Mouse (Mus musculus) left cerebral cortex, adult 2 months (tissue): Measurements from ENCODE around the gene Hist1h3d. TPM values are rescaled to one million over a fixed set of nuclear protein-coding genes. Genes with fewer than 3 reads are reported as not detected.

ENCODE experiments used
- DNase-seq, 2 experiments: peaks; one replicate each; pipeline ENCODE4 v3.0.0; 2021 to 2022; ENCODE audit warnings: low spot score in 2 of 2, mixed read lengths in 1 of 2; ENCODE audit errors: extremely low spot score in 1 of 2
- H3K27ac ChIP-seq: fragments of 200-600 bp; 2 replicates; pipeline ENCODE4 v1.8.1; 2022
- H3K4me3 ChIP-seq: fragments of 200-600 bp; 2 replicates; pipeline ENCODE4 v1.8.1; 2022
- CTCF ChIP-seq: fragments of 200-600 bp; IDR thresholded peaks from 2 replicates; pipeline ENCODE4 v1.8.1; 2022; ENCODE audit warnings: antibody characterized with exemption, mild to moderate bottlenecking, moderate library complexity
- intact Hi-C: fragments of 180-260 bp; cut with DNase I; formaldehyde crosslinking; loops from one replicate; pipeline ENCODE4 v1.15.1; 2025
- microRNA-seq, 2 experiments: library from miRNA; unstranded; fragments of <30 nt; microRNA quantifications; one replicate each; pipeline ENCODE4 v1.2.0; 2021
- total RNA-seq, 2 experiments: library from RNA; stranded (reverse); gene quantifications; 2 replicates each; pipeline ENCODE4 v1.2.3; 2021

The Hist1h3d gene
- total RNA-seq, 2 experiments from 2014 or later = 6.9 to 9.9 TPM

GRCm38 (mm10) chr13:23605052-23605451 lies 29.5 kb downstream of the Hist1h3d start:
- Histone ChIP-seq H3K4me3 (no peak overlapping the region), H3K27ac (no peak overlapping the region)
- no peak for TF ChIP-seq CTCF
- intact Hi-C loops = no loop called here
- no peak for DNase-seq

GRCm38 (mm10) chr13:23609209-23609608 lies 33.6 kb downstream of the Hist1h3d start:
- DNase-seq = no peak
- H3K27ac ChIP-seq = no peak overlapping the region
- intact Hi-C loops = no loop called here
- no peak overlapping the region for H3K4me3 ChIP-seq
- TF ChIP-seq CTCF = no peak

- Histone ChIP-seq H3K27ac (no peak overlapping the region), H3K4me3 (no peak overlapping the region)
- DNase-seq = no peak
- intact Hi-C loops = no loop called here
- TF ChIP-seq CTCF = no peak
Observed at GRCm38 (mm10) chr13:23609844-23610243, 34.3 kb downstream of the Hist1h3d start.

GRCm38 (mm10) chr13:23610393-23610792 lies 34.8 kb downstream of the Hist1h3d start:
- no peak for DNase-seq
- H3K27ac ChIP-seq = no peak overlapping the region
- intact Hi-C loops = no loop called here
- no peak for TF ChIP-seq CTCF
- H3K4me3 ChIP-seq = no peak overlapping the region

GRCm38 (mm10) chr13:23611638-23612037 lies 36.1 kb downstream of the Hist1h3d start:
- Histone ChIP-seq H3K4me3 (no peak overlapping the region), H3K27ac (no peak overlapping the region)
- DNase-seq = no peak
- TF ChIP-seq CTCF = no peak
- intact Hi-C loops = no loop called here

- DNase-seq = no peak
- peak overlapping the region; percentile 76 for H3K4me3 ChIP-seq
- TF ChIP-seq CTCF = no peak
- intact Hi-C loops = loop anchor here (2.0 to 10.0 kb wide), 6 partner anchors 33 to 1909 kb away; partner anchors contain the start of genes Hist1h1b, Hist1h1c, Hist1h1t and Hist1h2an
- peak overlapping the region; percentile 90 for H3K27ac ChIP-seq
Observed at GRCm38 (mm10) chr13:23620056-23620732, 44.6 kb downstream of the Hist1h3d start.

GRCm38 (mm10) chr13:23620733-23621531 lies 45.4 kb downstream of the Hist1h3d start, which contains the start of gene Hist1h2be:
Gene Hist1h2be, minus strand, starts transcription at chr13:23621124.
- intact Hi-C loops = loop anchor here (1.0 to 10.0 kb wide), 8 partner anchors 34 to 1910 kb away; partner anchors contain the start of genes Hist1h1b, Hist1h1c, Hist1h1t and Hist1h2an
- no peak for TF ChIP-seq CTCF
- H3K4me3 ChIP-seq = peak within 1 kb of the TSS; percentile 76
- DNase-seq = peak; percentile 52 to 61
- H3K27ac ChIP-seq = peak within 1 kb of the TSS; percentile 90

- intact Hi-C loops = loop anchor here (1.0 to 10.0 kb wide), 9 partner anchors 35 to 1911 kb away; partner anchors contain the start of genes Hist1h1b, Hist1h1c, Hist1h1t and Hist1h2ak
- TF ChIP-seq CTCF = no peak
- Histone ChIP-seq H3K4me3 (peak overlapping the region; percentile 76), H3K27ac (peak overlapping the region; percentile 90)
- DNase-seq = peak; percentile 54 to 69
Observed at GRCm38 (mm10) chr13:23621532-23622174, 46.1 kb downstream of the Hist1h3d start.

- peak; percentile 86 to 88 for DNase-seq
- peak within 1 kb of the TSS; percentile 76 for H3K4me3 ChIP-seq
- peak within 1 kb of the TSS; percentile 90 for H3K27ac ChIP-seq
- intact Hi-C loops = loop anchor here (2.0 to 10.0 kb wide), 4 partner anchors 75 to 1869 kb away; partner anchors contain the start of genes Hist1h1b, Hist1h1c, Hist1h1t and Hist1h2ak
Observed at GRCm38 (mm10) chr13:23622175-23622671, 46.7 kb downstream of the Hist1h3d start, which contains the start of gene Hist1h1e. Gene Hist1h1e, minus strand, starts transcription at chr13:23622558.

GRCm38 (mm10) chr13:23622861-23623450 lies 47.4 kb downstream of the Hist1h3d start:
- DNase-seq = no peak
- H3K4me3 ChIP-seq = peak overlapping the region; percentile 76
- TF ChIP-seq CTCF = no peak
- H3K27ac ChIP-seq = peak overlapping the region; percentile 84
- intact Hi-C loops = loop anchor here (2.0 to 10.0 kb wide), 4 partner anchors 74 to 1870 kb away; partner anchors contain the start of genes Hist1h1b, Hist1h1c, Hist1h1t and Hist1h2ak

Small RNAs within 50 kb of the gene (microRNA-seq; reads per million reads assigned to microRNA genes)
- gene Gm44297 = 0 reads per million in 2 experiments
- gene Gm44359 = 0 reads per million in 2 experiments
- 0 to 0.24 reads per million in 2 experiments for gene Gm44394

Other genes with a start within 250 kb of the Hist1h3d start
- gene Zfp322a, start 206.6 kb upstream of the Hist1h3d start, total RNA-seq = 10 to 100 TPM; 29.8 to 33.3 TPM
- 1 to 10 TPM; 8.9 to 9.8 TPM for gene Abt1, start 151.9 kb upstream of the Hist1h3d start, total RNA-seq
- not detected for gene Btn1a1, start 109.9 kb upstream of the Hist1h3d start, total RNA-seq
- gene Btn2a2, start 86.9 kb upstream of the Hist1h3d start, total RNA-seq = 1 to 10 TPM in 1 of 2 experiments, under 1 TPM in 1; 0.65 to 1.4 TPM
- gene Hist1h4h, start 44.7 kb upstream of the Hist1h3d start, total RNA-seq = 100 to 1,000 TPM; 289 to 340 TPM
- gene Hist1h2af, start 41.9 kb upstream of the Hist1h3d start, total RNA-seq = 1 to 10 TPM; 2.4 to 4.4 TPM
- gene Hist1h3g, start 40.3 kb upstream of the Hist1h3d start, total RNA-seq = 1 to 10 TPM; 2.6 to 5.1 TPM
- under 1 TPM; 0.61 TPM for gene Hist1h2bh, start 32.4 kb upstream of the Hist1h3d start, total RNA-seq
- 10 to 100 TPM; 12.9 to 15.5 TPM for gene Hist1h3f, start 31.7 kb upstream of the Hist1h3d start, total RNA-seq
- gene Hist1h4f, start 24.1 kb upstream of the Hist1h3d start, total RNA-seq = 100 to 1,000 TPM; 161 to 177 TPM
- gene Hist1h1d, start 22.5 kb upstream of the Hist1h3d start, total RNA-seq = 1 to 10 TPM; 3.5 TPM
- gene Hist1h3e, start 13.4 kb upstream of the Hist1h3d start, total RNA-seq = 10 to 100 TPM; 40.1 to 50.4 TPM
- 1 to 10 TPM; 2.4 to 5.0 TPM for gene Hist1h2ae, start 4.5 kb upstream of the Hist1h3d start, total RNA-seq
- gene Hist1h2bg, start 4.4 kb upstream of the Hist1h3d start, total RNA-seq = 10 to 100 TPM; 68.0 to 71.2 TPM
- 10 to 100 TPM; 19.7 to 24.1 TPM for gene Hist1h2bf, start 1.6 kb upstream of the Hist1h3d start, total RNA-seq
- 1 to 10 TPM; 3.8 to 9.0 TPM for gene Hist1h2ad, start 1.4 kb upstream of the Hist1h3d start, total RNA-seq
- gene Hist1h4d, start 5.8 kb downstream of the Hist1h3d start, total RNA-seq = 100 to 1,000 TPM; 141 to 157 TPM
- 1 to 10 TPM; 5.4 to 7.9 TPM for gene Hist1h2be, start 45.4 kb downstream of the Hist1h3d start, total RNA-seq
- 10 to 100 TPM; 53.2 to 57.3 TPM for gene Hist1h1e, start 46.8 kb downstream of the Hist1h3d start, total RNA-seq
- gene Hist1h2ac, start 108.2 kb downstream of the Hist1h3d start, total RNA-seq = 1 to 10 TPM; 2.1 to 2.7 TPM
- gene Hist1h2bc, start 108.4 kb downstream of the Hist1h3d start, total RNA-seq = 10 to 100 TPM; 27.0 to 29.1 TPM
- gene Hist1h1t, start 120.1 kb downstream of the Hist1h3d start, total RNA-seq = not detected
- 100 to 1,000 TPM; 103 TPM for gene Hist1h4c, start 122.7 kb downstream of the Hist1h3d start, total RNA-seq
- 1 to 10 TPM; 2.4 to 3.1 TPM for gene Hfe, start 135.1 kb downstream of the Hist1h3d start, total RNA-seq
- gene Hist1h1c, start 163.0 kb downstream of the Hist1h3d start, total RNA-seq = 10 to 100 TPM; 53.4 to 53.7 TPM
- gene Hist1h3c, start 169.8 kb downstream of the Hist1h3d start, total RNA-seq = 1 to 10 TPM; 1.0 to 1.3 TPM
- gene Hist1h2bb, start 171.0 kb downstream of the Hist1h3d start, total RNA-seq = 10 to 100 TPM; 12.3 to 19.0 TPM
- gene Hist1h2ab, start 175.4 kb downstream of the Hist1h3d start, total RNA-seq = 10 to 100 TPM; 19.9 to 21.0 TPM
- gene Hist1h3b, start 176.5 kb downstream of the Hist1h3d start, total RNA-seq = 1 to 10 TPM; 6.6 to 7.5 TPM
- gene Hist1h4b, start 181.2 kb downstream of the Hist1h3d start, total RNA-seq = 10 to 100 TPM; 62.5 to 93.5 TPM
- 10 to 100 TPM; 53.1 to 70.3 TPM for gene Hist1h4a, start 185.5 kb downstream of the Hist1h3d start, total RNA-seq
- 10 to 100 TPM; 31.1 to 37.0 TPM for gene Hist1h3a, start 186.6 kb downstream of the Hist1h3d start, total RNA-seq
- 10 to 100 TPM; 21.6 to 22.6 TPM for gene Hist1h1a, start 187.9 kb downstream of the Hist1h3d start, total RNA-seq
- not detected for gene Trim38, start 194.2 kb downstream of the Hist1h3d start, total RNA-seq
- not detected for gene Slc17a2, start 231.2 kb downstream of the Hist1h3d start, total RNA-seq